Mouse (Mus musculus) liver, embryonic 14.5 days (tissue): Measurements from ENCODE around the gene Cntnap5c.

Experiments
- CTCF ChIP-seq: IDR thresholded peaks from 2 replicates; pipeline ENCODE4 v1.5.1; 2016; ENCODE audit warnings: antibody characterized with exemption, low read depth, control low read depth
- EP300 ChIP-seq: IDR thresholded peaks from 2 replicates; pipeline ENCODE4 v1.6.1; 2016; ENCODE audit warnings: antibody characterized with exemption, low read depth

GRCm38 (mm10) chr17:57865996-57866395 lies 96.6 kb downstream of the Cntnap5c start:
- TF ChIP-seq EP300 (no peak), CTCF (no peak)
